Mouse (Mus musculus) myocyte (in vitro differentiated cells): Measurements from ENCODE around the gene Tex101. TPM values are rescaled to one million over a fixed set of nuclear protein-coding genes. Genes with fewer than 3 reads are reported as not detected.
"Not testable (repeated sequence)": the region's sequence is repeated elsewhere in the genome, so short reads cannot be mapped to it uniquely, and the experiment has no call there.

Experiments
- H3K27me3 ChIP-seq: one replicate; pipeline ENCODE4 v1.6.1; 2011; ENCODE audit not compliant: control insufficient read depth, insufficient read depth, insufficient read length
- H3K36me3 ChIP-seq: one replicate; pipeline ENCODE4 v1.6.1; 2011; ENCODE audit not compliant: control insufficient read depth, insufficient read depth
- H3K4me2 ChIP-seq: one replicate; pipeline ENCODE4 v1.6.1; 2011; ENCODE audit warnings: low read depth, control low read depth
- H3K4me3 ChIP-seq: one replicate; pipeline ENCODE4 v1.5.1; 2011; ENCODE audit warnings: mild to moderate bottlenecking, control low read depth, moderate library complexity
- H3K79me2 ChIP-seq: one replicate; pipeline ENCODE4 v1.6.1; 2011; ENCODE audit not compliant: control insufficient read depth, insufficient read depth
- H3ac ChIP-seq: one replicate; pipeline ENCODE4 v1.6.1; 2011; ENCODE audit not compliant: control insufficient read depth, insufficient read length
- CEBPB ChIP-seq: IDR thresholded peaks from 2 replicates; pipeline ENCODE4 v1.6.1; 2011; ENCODE audit warnings: mild to moderate bottlenecking, moderate library complexity; ENCODE audit not compliant: poor library complexity, insufficient read depth, severe bottlenecking
- E2F4 ChIP-seq: IDR thresholded peaks from one replicate; pipeline ENCODE4 v1.6.1; 2011; ENCODE audit warnings: mild to moderate bottlenecking, control low read depth, moderate library complexity; ENCODE audit not compliant: insufficient read depth
- MAX ChIP-seq: IDR thresholded peaks from one replicate; pipeline ENCODE4 v1.6.1; 2011; ENCODE audit warnings: low read depth, mild to moderate bottlenecking, control low read depth
- MYOD1 ChIP-seq, 3 experiments: IDR thresholded peaks; one replicate each; pipeline ENCODE4 v1.6.1; 2011; ENCODE audit warnings: control low read depth in 2 of 3, low read depth in 2 of 3, mild to moderate bottlenecking in 2 of 3, moderate library complexity in 1 of 3; ENCODE audit not compliant: insufficient read length in 2 of 3, control insufficient read depth in 1 of 3
- MYOG ChIP-seq, 3 experiments: IDR thresholded peaks; one replicate each; pipeline ENCODE4 v1.6.1; 2011; ENCODE audit warnings: control low read depth in 2 of 3, low read depth in 2 of 3, mild to moderate bottlenecking in 2 of 3; ENCODE audit not compliant: insufficient read length in 2 of 3, control insufficient read depth in 1 of 3, insufficient read depth in 1 of 3
- POLR2A ChIP-seq: IDR thresholded peaks from one replicate; pipeline ENCODE4 v1.6.1; 2011; ENCODE audit warnings: low read depth, mild to moderate bottlenecking, control low read depth, moderate library complexity; ENCODE audit not compliant: insufficient read length
- POLR2AphosphoS2 ChIP-seq: IDR thresholded peaks from one replicate; pipeline ENCODE4 v1.6.1; 2011; ENCODE audit warnings: low read depth, control low read depth; ENCODE audit not compliant: insufficient read length
- REST ChIP-seq: IDR thresholded peaks from one replicate; pipeline ENCODE4 v1.6.1; 2011; ENCODE audit warnings: mild to moderate bottlenecking, control low read depth, moderate library complexity; ENCODE audit not compliant: insufficient read depth, insufficient read length
- SRF ChIP-seq: IDR thresholded peaks from one replicate; pipeline ENCODE4 v1.6.1; 2011; ENCODE audit warnings: low read depth; ENCODE audit not compliant: control insufficient read depth, insufficient read length
- TCF12 ChIP-seq: IDR thresholded peaks from one replicate; pipeline ENCODE4 v1.6.1; 2011; ENCODE audit warnings: mild to moderate bottlenecking, control low read depth; ENCODE audit not compliant: poor library complexity, insufficient read depth, severe bottlenecking
- TCF3 ChIP-seq: IDR thresholded peaks from one replicate; pipeline ENCODE4 v1.6.1; 2011; ENCODE audit warnings: low read depth, control low read depth; ENCODE audit not compliant: insufficient read length
- USF1 ChIP-seq: IDR thresholded peaks from one replicate; pipeline ENCODE4 v1.6.1; 2011; ENCODE audit warnings: low read depth, mild to moderate bottlenecking, control low read depth, moderate library complexity
- polyA plus RNA-seq: library from polyadenylated mRNA; unstranded; fragments of >200 nt; fragmentation: generic; extraction: Trizol; gene quantifications from one replicate; pipeline ENCODE4 v1.2.1, GENCODE M21; 2012; ENCODE audit warnings: missing spikeins

The Tex101 gene
- polyA plus RNA-seq = not detected

GRCm38 (mm10) chr7:24676575-24676974 is at the start of gene Tex101:
TSS of gene Tex101 (minus strand) at chr7:24676675.
- H3K4me3 ChIP-seq = no peak within 1 kb of the TSS
- TF ChIP-seq TCF12 (no peak), MYOG (IDR thresholded peaks at IDR 0.05; ENCODE audit: control insufficient read depth in 1 of 3, insufficient read depth in 1 of 3, insufficient read length in 2 of 3, low read depth in 2 of 3) (no peak), MYOD1 (IDR thresholded peaks at IDR 0.05; ENCODE audit: control insufficient read depth in 1 of 3, insufficient read length in 2 of 3, low read depth in 2 of 3) (no peak), USF1 (no peak), REST (no peak), CEBPB (no peak), MAX (no peak), POLR2AphosphoS2 (no peak), SRF (no peak), POLR2A (no peak), TCF3 (no peak), E2F4 (no peak)
- no peak within 1 kb of the TSS for H3K4me2 ChIP-seq

GRCm38 (mm10) chr7:24715039-24715438 is 38.6 kb upstream of the Tex101 start:
- no peaks in the 10 kb centered on the region for H3K79me2 ChIP-seq

More at GRCm38 (mm10) chr7:24676575-24676974, at the start of gene Tex101:
- Histone ChIP-seq H3K27me3 (peaks cover 7% of the 10 kb centered on the region), H3K36me3 (no peaks in the 10 kb centered on the region), H3ac (no peak within 1 kb of the TSS), H3K79me2 (no peaks in the 10 kb centered on the region)

DNA sequence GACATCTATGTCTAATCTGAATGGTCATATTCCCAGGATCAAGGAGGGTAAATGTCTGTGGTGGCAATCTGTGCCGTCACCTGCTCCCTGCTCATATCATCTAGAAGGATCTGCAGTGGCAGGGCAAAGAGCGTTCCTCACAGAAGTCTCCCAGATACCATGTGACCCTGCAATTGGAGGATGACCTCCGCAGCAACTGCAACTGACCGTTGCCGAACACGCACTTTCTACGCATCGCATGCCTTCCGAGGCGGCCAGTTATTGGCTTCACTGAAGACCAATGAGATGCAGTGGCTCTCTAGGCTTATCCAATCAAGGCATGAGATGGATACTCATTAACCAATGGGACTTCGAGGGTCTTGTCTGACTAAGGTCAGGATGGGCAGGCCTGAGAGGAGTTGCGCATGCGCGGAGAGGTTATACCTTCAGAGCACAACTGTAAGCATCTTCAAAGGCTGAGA is 32.4 kb upstream of the Tex101 start, which contains the start of gene BC049730:
Gene BC049730, plus strand, starts transcription at position 411 of the 461 bp plus-strand sequence.
- H3K79me2 ChIP-seq = no peaks in the 10 kb centered on the region
- no peak for TF ChIP-seq MYOD1 (IDR thresholded peaks at IDR 0.05; ENCODE audit: control insufficient read depth in 1 of 3, insufficient read length in 2 of 3, low read depth in 2 of 3)
- no peak for TF ChIP-seq CEBPB
- TF ChIP-seq USF1 = no peak
- no peak for TF ChIP-seq TCF3
- no peak for TF ChIP-seq POLR2AphosphoS2
- TF ChIP-seq TCF12 = no peak
- TF ChIP-seq POLR2A = no peak
- no peak for TF ChIP-seq MAX
- no peak for TF ChIP-seq REST
- TF ChIP-seq SRF = no peak
- no peak for TF ChIP-seq MYOG (IDR thresholded peaks at IDR 0.05; ENCODE audit: control insufficient read depth in 1 of 3, insufficient read depth in 1 of 3, insufficient read length in 2 of 3, low read depth in 2 of 3)
- no peak for TF ChIP-seq E2F4
- H3K36me3 ChIP-seq = no peaks in the 10 kb centered on the region
- no peak within 1 kb of the TSS for H3K4me3 ChIP-seq
- H3K4me2 ChIP-seq = no peak within 1 kb of the TSS
- H3ac ChIP-seq = no peak within 1 kb of the TSS
- peaks cover 35% of the 10 kb centered on the region for H3K27me3 ChIP-seq

More at GRCm38 (mm10) chr7:24715039-24715438, 38.6 kb upstream of the Tex101 start:
- H3K36me3 ChIP-seq = no peaks in the 10 kb centered on the region
- no peak for TF ChIP-seq CEBPB
- TF ChIP-seq MYOD1 (IDR thresholded peaks at IDR 0.05; ENCODE audit: control insufficient read depth in 1 of 3, insufficient read length in 2 of 3, low read depth in 2 of 3) = no peak
- TF ChIP-seq POLR2AphosphoS2 = no peak
- TF ChIP-seq USF1 = no peak
- TF ChIP-seq TCF3 = no peak
- TF ChIP-seq SRF = no peak
- TF ChIP-seq REST = no peak
- no peak for TF ChIP-seq MYOG (IDR thresholded peaks at IDR 0.05; ENCODE audit: control insufficient read depth in 1 of 3, insufficient read depth in 1 of 3, insufficient read length in 2 of 3, low read depth in 2 of 3)
- no peak for TF ChIP-seq TCF12
- no peak for TF ChIP-seq E2F4
- no peak for TF ChIP-seq POLR2A
- no peak for TF ChIP-seq MAX
- H3ac ChIP-seq = no peak overlapping the region
- no peak overlapping the region for H3K4me3 ChIP-seq
- peaks cover 21% of the 10 kb centered on the region for H3K27me3 ChIP-seq
- H3K4me2 ChIP-seq = no peak overlapping the region

DNA sequence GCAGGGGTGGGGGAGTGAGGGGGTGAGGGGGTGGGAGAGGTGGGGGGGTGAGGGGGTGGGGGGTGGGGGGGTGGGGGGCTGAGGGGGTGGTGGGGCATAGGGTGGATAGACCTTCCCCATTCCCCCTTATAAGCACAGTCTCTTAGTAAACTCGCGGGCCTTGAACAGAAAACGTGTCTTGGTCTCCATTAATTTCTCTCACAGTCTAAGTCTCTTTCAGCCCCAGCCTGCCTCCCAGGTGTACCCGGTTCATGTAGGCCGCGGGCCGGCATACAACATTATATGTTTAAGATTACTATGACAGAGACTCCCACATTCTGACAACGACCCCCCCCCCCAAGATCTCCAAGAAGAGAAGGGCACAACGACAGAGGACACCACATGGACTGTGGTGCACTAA is 26.4 kb upstream of the Tex101 start:
- H3K79me2 ChIP-seq, H3K4me3 ChIP-seq, H3K27me3 ChIP-seq: not testable (repeated sequence)

GRCm38 (mm10) chr7:24697891-24698290 is 21.4 kb upstream of the Tex101 start:
- not testable (repeated sequence) for H3K4me2 ChIP-seq, H3K4me3 ChIP-seq, H3K79me2 ChIP-seq, H3K36me3 ChIP-seq, H3ac ChIP-seq
- peaks cover 18% of the 10 kb centered on the region for H3K27me3 ChIP-seq

More for the DNA sequence above, 26.4 kb upstream of the Tex101 start:
- not testable (repeated sequence) for H3K36me3 ChIP-seq, H3ac ChIP-seq, H3K4me2 ChIP-seq

GRCm38 (mm10) chr7:24692693-24693092 is 16.2 kb upstream of the Tex101 start:
- H3K4me2 ChIP-seq, H3K4me3 ChIP-seq, H3ac ChIP-seq, H3K79me2 ChIP-seq, H3K36me3 ChIP-seq: not testable (repeated sequence)
- H3K27me3 ChIP-seq = peaks cover 18% of the 10 kb centered on the region

GRCm38 (mm10) chr7:24687519-24687918 is 11.0 kb upstream of the Tex101 start:
- not testable (repeated sequence) for H3K4me2 ChIP-seq, H3K79me2 ChIP-seq, H3K36me3 ChIP-seq, H3K27me3 ChIP-seq, H3K4me3 ChIP-seq, H3ac ChIP-seq

- not testable (repeated sequence) for H3K4me3 ChIP-seq, H3K36me3 ChIP-seq, H3K79me2 ChIP-seq, H3ac ChIP-seq, H3K4me2 ChIP-seq, H3K27me3 ChIP-seq
Measured at GRCm38 (mm10) chr7:24684121-24684520, 7.6 kb upstream of the Tex101 start.
